Mouse (Mus musculus) liver, embryonic 14.5 days (tissue): ENCODE data around the gene Tmem170.

Source experiments
- CTCF ChIP-seq: IDR thresholded peaks from 2 replicates; pipeline ENCODE4 v1.5.1; 2016; ENCODE audit warnings: antibody characterized with exemption, low read depth, control low read depth
- EP300 ChIP-seq: IDR thresholded peaks from 2 replicates; pipeline ENCODE4 v1.6.1; 2016; ENCODE audit warnings: antibody characterized with exemption, low read depth

GRCm38 (mm10) chr8:111813818-111814217, 62.7 kb downstream of the Tmem170 start:
- TF ChIP-seq CTCF (no peak), EP300 (no peak)
